Mouse (Mus musculus) ovary, postnatal 36 days (tissue): ENCODE results near the gene Olfr1371.
A peak's percentile ranks its signal among the peaks of the same experiment; 100 is the strongest.
"Not testable (repeated sequence)": the region's sequence is repeated elsewhere in the genome, so short reads cannot be mapped to it uniquely, and the experiment has no call there.

Source experiments
- DNase-seq: peaks from one replicate; pipeline ENCODE4 v3.0.0; 2022; ENCODE audit warnings: low spot score, mixed read lengths

Olfr1371 gene

DNA sequence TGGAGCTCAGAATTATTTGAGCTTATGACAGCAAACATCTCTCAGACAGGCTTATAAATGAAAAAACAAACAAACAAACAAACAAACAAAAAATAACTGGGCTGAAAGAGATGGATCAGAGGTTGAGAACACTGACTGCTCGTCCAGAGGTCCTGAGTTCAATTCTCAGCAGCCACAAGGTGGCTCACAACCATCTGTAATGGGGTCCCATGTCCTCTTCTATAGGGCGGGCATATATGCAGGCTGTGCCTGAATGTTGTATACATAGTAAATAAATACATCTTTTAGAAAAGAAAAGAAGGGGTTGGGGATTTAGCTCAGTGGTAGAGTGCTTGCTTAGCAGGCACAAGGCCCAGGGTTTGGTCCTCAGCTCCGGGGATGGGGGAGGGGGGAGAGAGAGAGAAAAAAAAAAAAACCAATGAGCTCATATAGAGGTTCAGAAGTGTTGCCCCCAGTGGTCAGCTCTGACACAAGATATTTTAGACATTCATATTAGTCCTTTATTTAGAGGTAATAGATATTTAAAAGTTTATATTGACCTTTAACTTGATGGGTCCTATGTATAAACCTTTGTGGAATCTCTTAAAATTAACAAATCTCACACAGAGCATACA, 12.3 kb upstream of the Olfr1371 start:
- DNase-seq, result no peak

GRCm38 (mm10) chr11:52223968-52224682, 10.3 kb upstream of the Olfr1371 start:
- DNase-seq, result peak; percentile 43

- no peak for DNase-seq
These were observed 9.1 kb upstream of the Olfr1371 start for GRCm38 (mm10) chr11:52222891-52223290.

DNA sequence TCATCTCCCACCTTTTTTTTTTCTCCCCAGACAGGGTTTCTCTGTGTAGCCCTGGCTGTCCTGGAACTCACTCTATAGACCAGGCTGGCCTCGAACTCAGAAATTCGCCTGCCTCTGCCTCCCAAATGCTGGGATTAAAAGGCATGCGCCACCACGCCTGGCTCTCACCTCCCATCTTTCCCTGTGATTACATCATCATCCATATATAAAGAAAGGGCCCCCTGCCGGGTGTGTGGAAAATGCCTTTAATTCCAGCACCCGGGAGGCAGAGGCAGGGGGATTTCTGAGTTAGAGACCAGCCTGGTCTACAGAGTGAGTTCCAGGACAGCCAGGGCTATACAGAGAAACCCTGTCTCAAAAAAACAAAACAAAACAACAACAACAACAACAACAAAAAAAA, 8.1 kb upstream of the Olfr1371 start:
- not testable (repeated sequence) for DNase-seq

DNA sequence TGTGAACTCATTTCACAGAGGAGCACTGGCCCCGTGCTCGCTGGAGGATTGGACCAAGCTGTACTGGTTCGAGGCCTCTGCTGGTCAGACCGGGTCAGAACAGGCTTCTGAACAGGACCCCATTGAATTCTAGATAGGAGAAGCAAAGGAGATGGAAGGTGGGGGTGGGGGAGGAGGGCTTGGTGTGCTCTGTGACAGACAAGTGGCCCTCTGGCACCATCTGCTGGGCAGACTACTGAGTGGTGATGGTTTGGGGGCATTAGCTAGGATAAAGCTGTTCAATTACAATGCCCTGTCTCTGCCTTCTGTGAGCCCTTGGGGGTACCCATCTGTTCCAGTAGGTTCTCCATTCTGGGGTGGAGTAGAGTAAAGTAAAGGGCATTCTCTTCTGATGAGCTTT, 6.5 kb upstream of the Olfr1371 start:
- peak; percentile 61 for DNase-seq

DNA sequence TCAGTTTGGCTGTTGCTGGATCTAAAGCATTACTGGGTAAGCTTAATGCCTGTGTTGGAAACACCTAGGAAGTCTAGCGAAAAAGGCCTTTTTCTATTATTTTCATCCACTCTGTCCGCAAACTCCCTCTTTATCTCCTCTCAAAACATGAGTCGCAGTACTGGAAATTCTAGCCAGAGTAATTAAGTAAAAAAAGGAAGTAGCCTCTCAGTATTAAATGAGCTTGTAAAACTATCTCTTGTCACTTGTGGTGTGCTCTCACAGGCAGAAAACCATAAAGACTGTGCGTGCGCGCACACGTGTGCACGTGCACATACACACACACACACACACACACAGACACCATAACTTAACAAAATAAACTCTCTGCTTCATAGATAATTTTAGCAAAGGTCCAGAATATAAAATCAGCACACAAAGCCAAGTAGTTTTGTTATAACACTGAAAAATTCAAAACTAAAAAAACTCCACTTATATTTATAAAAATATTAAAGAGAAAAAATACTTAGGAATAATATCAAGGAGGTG, 17.2 kb downstream of the Olfr1371 start:
- DNase-seq, result not testable (repeated sequence)

GRCm38 (mm10) chr11:52180651-52181050, 33.1 kb downstream of the Olfr1371 start:
- not testable (repeated sequence) for DNase-seq

DNA sequence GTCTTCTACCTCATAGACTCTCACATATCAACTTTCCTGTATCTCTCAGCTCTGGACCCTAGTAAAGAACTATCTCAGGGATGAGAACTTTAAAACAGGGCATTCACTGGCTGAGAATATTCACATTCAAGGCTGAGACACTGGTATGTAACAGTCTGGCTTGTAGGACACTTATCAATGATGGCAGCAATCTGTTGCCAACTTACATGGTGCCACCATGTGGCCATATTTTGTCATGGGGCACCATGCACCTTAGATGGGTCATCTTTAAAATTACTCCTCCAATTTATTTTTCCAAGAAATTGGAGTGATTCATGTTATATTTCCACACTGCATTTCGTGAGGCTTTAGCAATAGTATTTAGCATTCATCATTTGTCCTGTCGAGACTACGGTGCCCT, 33.9 kb downstream of the Olfr1371 start:
- DNase-seq, result not testable (repeated sequence)

DNA sequence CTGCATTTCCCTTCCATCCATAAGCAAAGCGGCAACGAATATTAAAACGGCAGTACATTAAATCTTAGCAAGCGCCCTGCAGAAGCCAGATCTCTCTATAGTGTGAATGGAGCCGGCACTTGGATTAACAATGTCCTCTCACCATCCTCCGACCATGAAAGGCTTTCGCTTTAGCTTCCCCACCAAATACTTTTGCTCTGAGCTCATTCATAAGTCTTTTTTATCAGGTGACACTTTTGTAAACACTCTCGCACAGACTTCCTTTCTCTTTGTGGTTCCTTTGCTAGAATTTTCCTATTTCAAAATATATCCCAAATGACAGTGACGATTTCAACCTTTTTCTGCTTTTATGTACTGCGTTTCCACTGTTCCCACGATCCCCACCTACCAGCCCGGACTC, 45.3 kb downstream of the Olfr1371 start:
- no peak for DNase-seq

DNA sequence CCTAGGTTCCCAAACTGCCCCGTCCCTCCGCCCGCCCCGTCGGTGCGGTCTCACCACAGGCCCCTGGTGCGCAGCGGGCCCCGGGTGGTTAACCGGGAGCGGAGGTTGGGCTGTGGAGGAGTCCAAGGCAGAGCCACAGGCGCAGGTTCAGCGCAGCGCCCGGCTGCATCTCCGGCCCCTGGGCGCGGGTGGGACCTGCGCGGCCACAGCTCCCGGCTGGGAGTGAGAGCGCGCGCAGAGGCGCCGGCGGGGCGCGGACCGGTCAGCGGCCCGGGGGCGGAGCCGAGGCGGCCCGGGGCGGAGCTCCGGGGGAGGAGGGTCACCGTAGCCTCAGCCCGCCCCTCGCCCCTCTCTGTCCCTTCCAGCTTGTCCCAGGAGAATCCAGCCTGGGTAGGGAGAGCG, 45.9 kb downstream of the Olfr1371 start:
- peak; percentile 19 for DNase-seq

GRCm38 (mm10) chr11:52167126-52167525, 46.7 kb downstream of the Olfr1371 start:
- DNase-seq, result peak; percentile 21

GRCm38 (mm10) chr11:52163926-52164325, 49.9 kb downstream of the Olfr1371 start:
- DNase-seq, result peak; percentile 25
